Mouse (Mus musculus) MEL (cell line): ENCODE data around the gene Gm47791. TPM values are rescaled to one million over a fixed set of nuclear protein-coding genes. Genes with fewer than 3 reads are reported as not detected.

ENCODE experiments used
- DNase-seq: peaks from one replicate; pipeline ENCODE4 v3.0.0; 2011; ENCODE audit warnings: low read depth, low spot score
- H3K27ac ChIP-seq: 2 replicates; pipeline ENCODE4 v1.5.1; 2012; ENCODE audit warnings: low read depth, mild to moderate bottlenecking, control low read depth, low read length, moderate library complexity; ENCODE audit not compliant: control insufficient read depth
- H3K27me3 ChIP-seq, 2 experiments: fragments of 150-350 bp in 1 of 2; sonication (generic) in 1 of 2; 2 replicates each; pipeline ENCODE4 v1.6.1; 2012; ENCODE audit warnings: low read length in 2 of 2, mild to moderate bottlenecking in 2 of 2, improper control_type of control experiment in 1 of 2, moderate library complexity in 1 of 2; ENCODE audit not compliant: insufficient read depth in 2 of 2, control insufficient read depth in 1 of 2
- H3K36me3 ChIP-seq, 2 experiments: 2 replicates each; pipeline ENCODE4 v1.6.1; 2012 to 2014; ENCODE audit warnings: low read length in 2 of 2, improper control_type of control experiment in 1 of 2, inconsistent platforms in 1 of 2, mild to moderate bottlenecking in 1 of 2; ENCODE audit not compliant: insufficient read depth in 2 of 2, control insufficient read depth in 1 of 2
- H3K4me1 ChIP-seq, 2 experiments: fragments of 150-350 bp in 1 of 2; sonication (generic) in 1 of 2; 2 replicates each; pipeline ENCODE4 v1.6.1; 2012; ENCODE audit warnings: low read length in 2 of 2, improper control_type of control experiment in 1 of 2, mild to moderate bottlenecking in 1 of 2; ENCODE audit not compliant: insufficient read depth in 2 of 2, control insufficient read depth in 1 of 2
- H3K4me3 ChIP-seq, 2 experiments: fragments of 150-350 bp in 1 of 2; sonication (generic) in 1 of 2; 2 replicates each; pipeline ENCODE4 v1.5.1; 2012; ENCODE audit warnings: low read depth in 2 of 2, low read length in 2 of 2, mild to moderate bottlenecking in 2 of 2, moderate library complexity in 2 of 2, control low read depth in 1 of 2, improper control_type of control experiment in 1 of 2; ENCODE audit not compliant: control insufficient read depth in 1 of 2, insufficient read depth in 1 of 2
- H3K79me2 ChIP-seq: 2 replicates; pipeline ENCODE4 v1.6.1; 2012; ENCODE audit warnings: mild to moderate bottlenecking, low read length, moderate library complexity; ENCODE audit not compliant: control insufficient read depth, poor library complexity, insufficient read depth
- H3K9ac ChIP-seq: 2 replicates; pipeline ENCODE4 v1.6.1; 2012; ENCODE audit warnings: low read depth, mild to moderate bottlenecking, control low read depth, low read length, moderate library complexity; ENCODE audit not compliant: control insufficient read depth, poor library complexity, severe bottlenecking
- H3K9me3 ChIP-seq: fragments of 150-350 bp; sonication (generic); replicated peaks from 2 replicates; pipeline ENCODE4 v1.6.1; 2012; ENCODE audit warnings: mild to moderate bottlenecking, low read length, improper control_type of control experiment, moderate library complexity; ENCODE audit not compliant: insufficient read depth
- CHD1 ChIP-seq: IDR thresholded peaks from 2 replicates; pipeline ENCODE4 v1.6.1; 2012; ENCODE audit warnings: low read depth, mild to moderate bottlenecking, inconsistent platforms, low read length, improper control_type of control experiment
- CTCF ChIP-seq, 3 experiments: IDR thresholded peaks in 2 of 3; conservative IDR thresholded peaks in 1 of 3; 2 replicates each; pipeline ENCODE4 v1.5.1; 2011 to 2012; ENCODE audit warnings: low read length in 3 of 3, low read depth in 2 of 3, mild to moderate bottlenecking in 2 of 3, improper control_type of control experiment in 1 of 3, inconsistent platforms in 1 of 3, mixed read lengths in 1 of 3, moderate library complexity in 1 of 3; ENCODE audit not compliant: control insufficient read depth in 1 of 3, insufficient read depth in 1 of 3, poor library complexity in 1 of 3, severe bottlenecking in 1 of 3
- ETS1 ChIP-seq: IDR thresholded peaks from 2 replicates; pipeline ENCODE4 v1.6.1; 2012; ENCODE audit warnings: low read depth, mild to moderate bottlenecking, inconsistent platforms, low read length, improper control_type of control experiment, moderate library complexity
- GATA1 ChIP-seq: IDR thresholded peaks from 2 replicates; pipeline ENCODE4 v1.6.1; 2011; ENCODE audit warnings: low read depth, low read length, improper control_type of control experiment
- KAT2A ChIP-seq: conservative IDR thresholded peaks from 2 replicates; pipeline ENCODE4 v1.6.1; 2012; ENCODE audit warnings: low read depth, low read length, improper control_type of control experiment, inconsistent platforms
- MAFK ChIP-seq: IDR thresholded peaks from 2 replicates; pipeline ENCODE4 v1.6.1; 2011; ENCODE audit warnings: low read depth, mild to moderate bottlenecking, low read length, improper control_type of control experiment, borderline replicate concordance
- MAX ChIP-seq: IDR thresholded peaks from 2 replicates; pipeline ENCODE4 v1.6.1; 2011; ENCODE audit warnings: low read length, improper control_type of control experiment
- MAZ ChIP-seq: IDR thresholded peaks from 2 replicates; pipeline ENCODE4 v1.6.1; 2012; ENCODE audit warnings: low read depth, mild to moderate bottlenecking, inconsistent platforms, low read length, improper control_type of control experiment
- MEF2A ChIP-seq: IDR thresholded peaks from 2 replicates; pipeline ENCODE4 v1.6.1; 2014; ENCODE audit warnings: low read depth, mild to moderate bottlenecking, inconsistent platforms, low read length, improper control_type of control experiment; ENCODE audit not compliant: poor library complexity, insufficient replicate concordance, severe bottlenecking; ENCODE audit errors: extremely low read depth
- MXI1 ChIP-seq: IDR thresholded peaks from 2 replicates; pipeline ENCODE4 v1.6.1; 2011; ENCODE audit warnings: mild to moderate bottlenecking, low read depth, low read length, improper control_type of control experiment
- MYB ChIP-seq: IDR thresholded peaks from 2 replicates; pipeline ENCODE4 v1.6.1; 2011; ENCODE audit warnings: mild to moderate bottlenecking, low read depth, low read length, improper control_type of control experiment
- MYC ChIP-seq: IDR thresholded peaks from 2 replicates; pipeline ENCODE4 v1.6.1; 2011; ENCODE audit warnings: low read depth, mild to moderate bottlenecking, low read length, improper control_type of control experiment, moderate library complexity
- NELFE ChIP-seq: IDR thresholded peaks from 2 replicates; pipeline ENCODE4 v1.6.1; 2011; ENCODE audit warnings: low read depth, low read length, improper control_type of control experiment
- POLR2AphosphoS2 ChIP-seq: IDR thresholded peaks from 2 replicates; pipeline ENCODE4 v1.6.1; 2011; ENCODE audit warnings: low read length, improper control_type of control experiment
- POLR2AphosphoS5 ChIP-seq: IDR thresholded peaks from 2 replicates; pipeline ENCODE4 v1.6.1; 2012; ENCODE audit warnings: low read depth, borderline replicate concordance, mild to moderate bottlenecking, inconsistent platforms, low read length, moderate library complexity, mixed read lengths
- SIN3A ChIP-seq: IDR thresholded peaks from 2 replicates; pipeline ENCODE4 v1.6.1; 2012; ENCODE audit warnings: low read length, improper control_type of control experiment, inconsistent platforms
- SMC3 ChIP-seq: IDR thresholded peaks from 2 replicates; pipeline ENCODE4 v1.6.1; 2011; ENCODE audit warnings: low read depth, low read length, improper control_type of control experiment
- TAL1 ChIP-seq: IDR thresholded peaks from 2 replicates; pipeline ENCODE4 v1.6.1; 2012; ENCODE audit warnings: mild to moderate bottlenecking, inconsistent platforms, low read length, moderate library complexity, mixed read lengths
- TBP ChIP-seq: IDR thresholded peaks from 2 replicates; pipeline ENCODE4 v1.8.0; 2011; ENCODE audit warnings: low read depth, low read length, improper control_type of control experiment
- TCF12 ChIP-seq: IDR thresholded peaks from 2 replicates; pipeline ENCODE4 v1.6.1; 2014; ENCODE audit warnings: low read depth, mild to moderate bottlenecking, inconsistent platforms, low read length, improper control_type of control experiment, moderate library complexity
- USF1 ChIP-seq: IDR thresholded peaks from 2 replicates; pipeline ENCODE4 v1.6.1; 2014; ENCODE audit warnings: low read depth, mild to moderate bottlenecking, inconsistent platforms, low read length, improper control_type of control experiment, moderate library complexity
- USF2 ChIP-seq, 2 experiments: IDR thresholded peaks; 2 replicates each; pipeline ENCODE4 v1.6.1; 2011 to 2012; ENCODE audit warnings: improper control_type of control experiment in 2 of 2, low read length in 2 of 2, borderline replicate concordance in 1 of 2, inconsistent platforms in 1 of 2, low read depth in 1 of 2, mild to moderate bottlenecking in 1 of 2; ENCODE audit not compliant: insufficient read depth in 1 of 2
- ZKSCAN1 ChIP-seq: IDR thresholded peaks from 2 replicates; pipeline ENCODE4 v1.6.1; 2012; ENCODE audit warnings: low read depth, mild to moderate bottlenecking, inconsistent platforms, low read length, improper control_type of control experiment, moderate library complexity
- ZMIZ1 ChIP-seq: IDR thresholded peaks from 2 replicates; pipeline ENCODE4 v1.6.1; 2012; ENCODE audit warnings: low read depth, mild to moderate bottlenecking, inconsistent platforms, low read length, improper control_type of control experiment, moderate library complexity
- polyA plus RNA-seq, 2 experiments: library from polyadenylated mRNA; stranded (reverse) in 1 of 2; unstranded in 1 of 2; fragments of >175 nt in 1 of 2; fragments of >200 nt in 1 of 2; gene quantifications; 2 replicates each; pipeline versions ENCODE4 v1.2.1 to v1.2.4; 2012; ENCODE audit warnings: low replicate concordance in 2 of 2, low read depth in 1 of 2; ENCODE audit not compliant: insufficient read length in 2 of 2, insufficient read depth in 1 of 2, missing spikeins in 1 of 2
- total RNA-seq: library from RNA; depleted of rRNA; stranded (reverse); fragments of 300-350 nt; gene quantifications from 2 replicates; pipeline ENCODE4 v1.2.3, GENCODE M21; 2012

The Gm47791 gene
- total and polyA plus RNA-seq, 3 experiments = not detected

- no peaks in the 10 kb centered on the region for H3K27me3 ChIP-seq
- H3K27ac ChIP-seq = no peak within 1 kb of the TSS
- H3K4me3 ChIP-seq = no peak within 1 kb of the TSS
- peaks cover 0 to 8% of the 10 kb centered on the region in 2 experiments; a peak in 1 of 4 replicates for H3K4me1 ChIP-seq
- no peaks in the 10 kb centered on the region; the same call in 1 of the 2 replicates for H3K79me2 ChIP-seq
- TF ChIP-seq ZKSCAN1 (no peak), ETS1 (no peak), TCF12 (no peak), MEF2A (no peak), SIN3A (no peak), USF1 (no peak), USF2 (IDR thresholded peaks at IDR 0.05; ENCODE audit: borderline replicate concordance in 1 of 2, insufficient read depth in 1 of 2, low read depth in 1 of 2, low read length in 2 of 2) (no peak), POLR2AphosphoS5 (no peak), KAT2A (no peak), CTCF (IDR thresholded peaks at IDR 0.05 in 2 of 3, conservative IDR thresholded peaks at IDR 0.05 in 1 of 3; ENCODE audit: control insufficient read depth in 1 of 3, insufficient read depth in 1 of 3, low read depth in 2 of 3, low read length in 3 of 3, poor library complexity in 1 of 3, severe bottlenecking in 1 of 3) (no peak), CHD1 (no peak), MYC (no peak), MAZ (no peak), MXI1 (no peak), NELFE (no peak), POLR2AphosphoS2 (no peak), GATA1 (no peak), MAX (no peak), MAFK (no peak)
- no peaks in the 10 kb centered on the region for H3K9me3 ChIP-seq
- no peak for DNase-seq
- H3K9ac ChIP-seq = no peak within 1 kb of the TSS
- H3K36me3 ChIP-seq = peaks cover 0 to 9% of the 10 kb centered on the region in 2 experiments; a peak in 2 of 4 replicates
These were observed 2.8 kb downstream of the Gm47791 start, which contains the start of gene Tm4sf20 for GRCm38 (mm10) chr1:82768269-82768668. TSS of gene Tm4sf20 (minus strand) at chr1:82768461.

GRCm38 (mm10) chr1:82766641-82767040 lies 4.4 kb downstream of the Gm47791 start:
- no peak for TF ChIP-seq MYB
- no peak for TF ChIP-seq ZMIZ1
- TF ChIP-seq SMC3 = no peak
- no peak for TF ChIP-seq TBP
- TF ChIP-seq CTCF (IDR thresholded peaks at IDR 0.05 in 2 of 3, conservative IDR thresholded peaks at IDR 0.05 in 1 of 3; ENCODE audit: control insufficient read depth in 1 of 3, insufficient read depth in 1 of 3, low read depth in 2 of 3, low read length in 3 of 3, poor library complexity in 1 of 3, severe bottlenecking in 1 of 3) = no peak
- no peak for TF ChIP-seq TAL1
- TF ChIP-seq, all 39 proteins: peak for 0
- no peak overlapping the region for H3K27ac ChIP-seq
- H3K36me3 ChIP-seq = peaks cover 0 to 8% of the 10 kb centered on the region in 2 experiments; a peak in 2 of 4 replicates
- no peak overlapping the region for H3K9ac ChIP-seq
- no peak overlapping the region for H3K4me3 ChIP-seq
- no peaks in the 10 kb centered on the region; the same call in 1 of the 2 replicates for H3K79me2 ChIP-seq
- H3K27me3 ChIP-seq = no peaks in the 10 kb centered on the region
- no peaks in the 10 kb centered on the region for H3K9me3 ChIP-seq
- DNase-seq = no peak
- H3K4me1 ChIP-seq = peaks cover 0 to 8% of the 10 kb centered on the region in 2 experiments; a peak in 1 of 4 replicates
